Mouse (Mus musculus): Measurements from ENCODE around the gene Thsd4.

- TF ChIP-seq CTCF (IDR thresholded peaks at IDR 0.05) (peak; percentile 60), EP300 (IDR thresholded peaks at IDR 0.05) (no peak)
These were observed 354.9 kb downstream of the Thsd4 start for GRCm38 (mm10) chr9:60166990-60167389.
